Mouse (Mus musculus): ENCODE results near the gene Cyfip2. TPM values are rescaled to one million over a fixed set of nuclear protein-coding genes. Genes with fewer than 3 reads are reported as not detected.

Gene Cyfip2
- polyA plus RNA-seq (2015; fragmentation: Nextera tagmentation; extraction: Ambion mirVana): 17.7 and 18.1 TPM in 2 replicates

GRCm38 (mm10) chr11:46312523-46313035 lies at the start of gene Cyfip2:
Gene Cyfip2, minus strand, starts transcription at chr11:46312859.
- peak within 1 kb of the TSS; percentile 37; the same call in 1 of the 2 replicates for H3K27ac ChIP-seq (ENCODE audit: low read length)
- H3K27me3 ChIP-seq (ENCODE audit: insufficient read depth, low read length): no peaks in the 10 kb centered on the region
- ATAC-seq (ENCODE audit: low FRiP score, low TSS enrichment): peak; percentile 36; the same call in 1 of the 2 replicates
- WGBS: 8% methylated on average over 14 of the region's 14 CpGs
- H3K4me3 ChIP-seq (ENCODE audit: low read length): peak within 1 kb of the TSS; percentile 77
- no peaks in the 10 kb centered on the region for H3K36me3 ChIP-seq (ENCODE audit: insufficient read depth, low read length)
- H3K4me1 ChIP-seq (ENCODE audit: insufficient read depth, low read length): peaks cover 24% of the 10 kb centered on the region
- H3K9ac ChIP-seq (replicated peaks; ENCODE audit: low read length): peak within 1 kb of the TSS; percentile 76
- H3K4me2 ChIP-seq (replicated peaks; ENCODE audit: low read depth, low read length): peak within 1 kb of the TSS; percentile 95
- no peaks in the 10 kb centered on the region for H3K9me3 ChIP-seq (ENCODE audit: low read length)

DNA sequence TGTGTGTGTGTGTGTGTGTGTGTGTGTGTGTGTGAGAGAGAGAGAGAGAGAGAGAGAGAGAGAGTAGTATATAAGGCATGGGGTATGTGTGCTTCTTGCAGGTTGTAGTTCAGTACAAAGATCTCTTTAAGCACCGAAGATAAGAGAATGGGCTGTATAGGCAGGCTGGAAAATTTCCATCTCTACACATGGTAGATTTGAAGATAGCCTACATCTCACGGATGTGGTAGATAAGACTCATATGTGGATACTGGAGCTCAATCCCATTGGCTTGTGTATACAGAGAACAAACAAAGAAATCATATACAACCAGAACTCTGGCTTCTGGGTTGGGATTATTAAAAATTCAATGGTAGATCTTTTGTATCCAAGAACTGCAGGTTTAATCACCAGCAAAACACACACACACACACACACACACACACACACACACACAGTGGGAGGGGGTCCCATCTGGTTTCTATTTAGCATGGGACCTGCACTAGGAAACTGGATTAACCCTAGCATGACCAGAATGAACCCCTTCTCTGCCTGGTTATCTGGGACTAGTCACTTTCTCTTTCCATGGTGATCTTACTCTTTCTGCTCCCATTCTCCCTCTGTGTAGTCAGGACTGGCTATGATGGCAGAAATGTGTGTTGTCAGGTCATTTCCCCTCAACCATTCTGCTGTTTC lies 48.5 kb upstream of the Cyfip2 start:
- Histone ChIP-seq H3K9me3 (ENCODE audit: low read length) (no peaks in the 10 kb centered on the region), H3K4me1 (ENCODE audit: insufficient read depth, low read length) (no peaks in the 10 kb centered on the region), H3K4me3 (ENCODE audit: low read length) (no peak overlapping the region), H3K27me3 (ENCODE audit: insufficient read depth, low read length) (no peaks in the 10 kb centered on the region), H3K4me2 (replicated peaks; ENCODE audit: low read depth, low read length) (no peak overlapping the region), H3K27ac (ENCODE audit: low read length) (no peak overlapping the region), H3K9ac (replicated peaks; ENCODE audit: low read length) (no peak overlapping the region), H3K36me3 (ENCODE audit: insufficient read depth, low read length) (no peaks in the 10 kb centered on the region)
- WGBS: 91% methylated on average over 2 of the region's 2 CpGs
- ATAC-seq (ENCODE audit: low FRiP score, low TSS enrichment): no peak

GRCm38 (mm10) chr11:46358369-46358768 lies 45.7 kb upstream of the Cyfip2 start:
- H3K9ac ChIP-seq (replicated peaks; ENCODE audit: low read length): no peak overlapping the region
- no peak overlapping the region for H3K4me2 ChIP-seq (replicated peaks; ENCODE audit: low read depth, low read length)
- no peak overlapping the region for H3K27ac ChIP-seq (ENCODE audit: low read length)
- no peaks in the 10 kb centered on the region for H3K9me3 ChIP-seq (ENCODE audit: low read length)
- H3K36me3 ChIP-seq (ENCODE audit: insufficient read depth, low read length): no peaks in the 10 kb centered on the region
- no peak for ATAC-seq (ENCODE audit: low FRiP score, low TSS enrichment)
- 53% methylated on average over 1 of the region's 1 CpGs for WGBS
- H3K4me3 ChIP-seq (ENCODE audit: low read length): no peak overlapping the region
- H3K4me1 ChIP-seq (ENCODE audit: insufficient read depth, low read length): no peaks in the 10 kb centered on the region
- H3K27me3 ChIP-seq (ENCODE audit: insufficient read depth, low read length): no peaks in the 10 kb centered on the region

- Histone ChIP-seq H3K36me3 (ENCODE audit: insufficient read depth, low read length) (no peaks in the 10 kb centered on the region), H3K4me2 (replicated peaks; ENCODE audit: low read depth, low read length) (no peak overlapping the region), H3K9ac (replicated peaks; ENCODE audit: low read length) (no peak overlapping the region), H3K4me1 (ENCODE audit: insufficient read depth, low read length) (no peaks in the 10 kb centered on the region), H3K9me3 (ENCODE audit: low read length) (no peaks in the 10 kb centered on the region), H3K27me3 (ENCODE audit: insufficient read depth, low read length) (no peaks in the 10 kb centered on the region), H3K4me3 (ENCODE audit: low read length) (no peak overlapping the region), H3K27ac (ENCODE audit: low read length) (no peak overlapping the region)
- ATAC-seq (ENCODE audit: low FRiP score, low TSS enrichment): peak; percentile 39; the same call in 1 of the 2 replicates
- 62% methylated on average over 2 of the region's 2 CpGs for WGBS
Observed at GRCm38 (mm10) chr11:46349681-46350410, 37.2 kb upstream of the Cyfip2 start.

- ATAC-seq (ENCODE audit: low FRiP score, low TSS enrichment): no peak
- Histone ChIP-seq H3K27ac (ENCODE audit: low read length) (no peak overlapping the region), H3K4me2 (replicated peaks; ENCODE audit: low read depth, low read length) (no peak overlapping the region), H3K4me1 (ENCODE audit: insufficient read depth, low read length) (no peaks in the 10 kb centered on the region), H3K36me3 (ENCODE audit: insufficient read depth, low read length) (no peaks in the 10 kb centered on the region), H3K9ac (replicated peaks; ENCODE audit: low read length) (no peak overlapping the region), H3K27me3 (ENCODE audit: insufficient read depth, low read length) (no peaks in the 10 kb centered on the region), H3K4me3 (ENCODE audit: low read length) (no peak overlapping the region), H3K9me3 (ENCODE audit: low read length) (no peaks in the 10 kb centered on the region)
- 79% methylated on average over 3 of the region's 3 CpGs for WGBS
Observed at GRCm38 (mm10) chr11:46348416-46348815, 35.8 kb upstream of the Cyfip2 start.

DNA sequence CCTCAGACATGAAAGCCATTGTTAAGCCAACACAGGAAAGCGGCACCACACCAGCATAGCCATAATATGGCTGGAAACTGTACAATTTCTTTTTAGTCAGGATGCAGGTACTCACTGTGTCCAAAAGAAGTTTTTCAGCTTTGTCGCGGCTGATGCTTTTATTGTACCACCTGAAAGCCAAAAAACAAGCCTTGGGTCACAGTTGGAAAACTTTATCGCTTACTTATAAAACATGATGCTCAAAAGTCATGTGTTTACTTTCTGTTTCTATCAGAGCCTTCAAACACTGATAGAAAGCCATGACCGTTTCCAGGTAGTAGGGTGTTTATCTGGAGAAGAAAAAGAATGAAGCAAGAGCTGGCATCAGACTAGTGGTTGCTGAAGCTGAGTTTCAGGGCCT lies 35.1 kb upstream of the Cyfip2 start:
- Histone ChIP-seq H3K9ac (replicated peaks; ENCODE audit: low read length) (no peak overlapping the region), H3K4me2 (replicated peaks; ENCODE audit: low read depth, low read length) (no peak overlapping the region), H3K9me3 (ENCODE audit: low read length) (no peaks in the 10 kb centered on the region), H3K4me3 (ENCODE audit: low read length) (no peak overlapping the region), H3K27ac (ENCODE audit: low read length) (no peak overlapping the region), H3K4me1 (ENCODE audit: insufficient read depth, low read length) (no peaks in the 10 kb centered on the region), H3K27me3 (ENCODE audit: insufficient read depth, low read length) (no peaks in the 10 kb centered on the region), H3K36me3 (ENCODE audit: insufficient read depth, low read length) (no peaks in the 10 kb centered on the region)
- 78% methylated on average over 5 of the region's 5 CpGs for WGBS
- no peak for ATAC-seq (ENCODE audit: low FRiP score, low TSS enrichment)

GRCm38 (mm10) chr11:46343886-46344546 lies 31.4 kb upstream of the Cyfip2 start:
- WGBS: 45% methylated on average over 5 of the region's 5 CpGs
- no peaks in the 10 kb centered on the region for H3K36me3 ChIP-seq (ENCODE audit: insufficient read depth, low read length)

GRCm38 (mm10) chr11:46341960-46342359 lies 29.3 kb upstream of the Cyfip2 start:
- no peaks in the 10 kb centered on the region for H3K36me3 ChIP-seq (ENCODE audit: insufficient read depth, low read length)
- 91% methylated on average over 4 of the region's 4 CpGs for WGBS
- no peak for ATAC-seq (ENCODE audit: low FRiP score, low TSS enrichment)
- no peaks in the 10 kb centered on the region for H3K27me3 ChIP-seq (ENCODE audit: insufficient read depth, low read length)
- no peaks in the 10 kb centered on the region for H3K9me3 ChIP-seq (ENCODE audit: low read length)
- H3K9ac ChIP-seq (replicated peaks; ENCODE audit: low read length): no peak overlapping the region
- H3K4me2 ChIP-seq (replicated peaks; ENCODE audit: low read depth, low read length): no peak overlapping the region
- no peak overlapping the region for H3K4me3 ChIP-seq (ENCODE audit: low read length)
- H3K27ac ChIP-seq (ENCODE audit: low read length): no peak overlapping the region
- H3K4me1 ChIP-seq (ENCODE audit: insufficient read depth, low read length): no peaks in the 10 kb centered on the region

More at GRCm38 (mm10) chr11:46343886-46344546, 31.4 kb upstream of the Cyfip2 start:
- no peak overlapping the region for H3K4me3 ChIP-seq (ENCODE audit: low read length)
- H3K4me2 ChIP-seq (replicated peaks; ENCODE audit: low read depth, low read length): no peak overlapping the region
- ATAC-seq (ENCODE audit: low FRiP score, low TSS enrichment): no peak; the same call in 1 of the 2 replicates
- H3K27me3 ChIP-seq (ENCODE audit: insufficient read depth, low read length): no peaks in the 10 kb centered on the region
- H3K27ac ChIP-seq (ENCODE audit: low read length): no peak overlapping the region
- H3K9ac ChIP-seq (replicated peaks; ENCODE audit: low read length): no peak overlapping the region
- no peaks in the 10 kb centered on the region for H3K4me1 ChIP-seq (ENCODE audit: insufficient read depth, low read length)
- no peaks in the 10 kb centered on the region for H3K9me3 ChIP-seq (ENCODE audit: low read length)

GRCm38 (mm10) chr11:46336020-46336419 lies 23.4 kb upstream of the Cyfip2 start:
- ATAC-seq (ENCODE audit: low FRiP score, low TSS enrichment): no peak
- Histone ChIP-seq H3K36me3 (ENCODE audit: insufficient read depth, low read length) (no peaks in the 10 kb centered on the region), H3K4me3 (ENCODE audit: low read length) (no peak overlapping the region), H3K27ac (ENCODE audit: low read length) (no peak overlapping the region), H3K4me1 (ENCODE audit: insufficient read depth, low read length) (no peaks in the 10 kb centered on the region), H3K9ac (replicated peaks; ENCODE audit: low read length) (no peak overlapping the region), H3K9me3 (ENCODE audit: low read length) (no peaks in the 10 kb centered on the region), H3K4me2 (replicated peaks; ENCODE audit: low read depth, low read length) (no peak overlapping the region), H3K27me3 (ENCODE audit: insufficient read depth, low read length) (no peaks in the 10 kb centered on the region)
- WGBS: 92% methylated on average over 5 of the region's 5 CpGs
